Mouse (Mus musculus): ENCODE data around the gene Alox12b. TPM values are rescaled to one million over a fixed set of nuclear protein-coding genes. Genes with fewer than 3 reads are reported as not detected.

The Alox12b gene
- polyA plus RNA-seq, 1 experiment: not detected

DNA sequence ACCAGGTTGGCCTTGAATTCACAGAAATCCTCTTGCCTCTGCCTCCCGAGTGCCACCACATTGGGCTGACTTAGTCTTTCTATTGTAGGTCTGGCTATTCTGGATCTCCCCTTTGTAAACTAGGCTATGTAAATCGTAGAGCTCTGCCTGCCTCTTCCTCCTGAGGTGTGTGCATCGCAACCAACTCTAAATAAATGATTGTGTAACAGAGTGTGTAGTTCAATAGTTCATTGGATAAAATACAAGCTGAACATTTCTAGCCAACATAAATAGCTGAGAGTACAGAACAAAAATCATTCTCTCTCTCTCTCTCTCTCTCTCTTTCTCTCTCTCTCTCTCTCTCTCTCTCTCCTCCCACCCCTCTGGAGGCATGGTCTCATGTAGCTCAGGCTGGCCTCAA, 42.2 kb upstream of the Alox12b start:
- H3K27ac ChIP-seq (ENCODE audit: insufficient read depth, low read depth, low read length): no peak overlapping the region
- WGBS: 84% methylated on average over 3 of the region's 3 CpGs
- H3K4me3 ChIP-seq (ENCODE audit: insufficient read depth, low read depth, low read length): no peak overlapping the region
- peaks cover 6% of the 10 kb centered on the region for H3K4me1 ChIP-seq (ENCODE audit: control insufficient read depth, insufficient read depth, low read length)
- no peak for TF ChIP-seq POLR2A (IDR thresholded peaks at IDR 0.05; ENCODE audit: insufficient read depth, low read depth, low read length)
- no peak for TF ChIP-seq CTCF (IDR thresholded peaks at IDR 0.05; ENCODE audit: insufficient read depth, low read depth, low read length)

DNA sequence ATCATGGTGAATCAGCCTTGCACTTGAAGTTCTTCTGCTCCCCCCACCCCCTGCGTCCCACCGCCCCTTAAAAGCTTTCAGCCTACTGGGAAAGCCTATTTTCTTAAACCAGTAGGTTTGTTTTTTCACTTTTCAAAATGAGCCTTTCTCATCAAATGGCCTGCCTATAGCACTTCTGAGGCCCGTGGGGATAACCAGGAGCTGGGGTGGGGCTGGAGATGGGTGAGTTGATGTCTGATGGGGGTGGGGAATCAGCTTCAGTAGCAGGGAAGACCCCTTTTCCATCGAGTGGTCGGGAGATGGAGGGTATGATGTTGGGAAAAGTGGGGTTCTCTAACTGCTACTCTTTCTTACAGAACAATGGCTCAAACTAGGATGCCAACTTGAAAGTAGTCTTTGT, 39.9 kb upstream of the Alox12b start:
- H3K27ac ChIP-seq (ENCODE audit: insufficient read depth, low read depth, low read length): no peak overlapping the region
- peaks cover 19% of the 10 kb centered on the region for H3K4me1 ChIP-seq (ENCODE audit: control insufficient read depth, insufficient read depth, low read length)
- WGBS: 60% methylated on average over 5 of the region's 5 CpGs
- no peak for TF ChIP-seq POLR2A (IDR thresholded peaks at IDR 0.05; ENCODE audit: insufficient read depth, low read depth, low read length)
- no peak for TF ChIP-seq CTCF (IDR thresholded peaks at IDR 0.05; ENCODE audit: insufficient read depth, low read depth, low read length)
- no peak overlapping the region for H3K4me3 ChIP-seq (ENCODE audit: insufficient read depth, low read depth, low read length)

DNA sequence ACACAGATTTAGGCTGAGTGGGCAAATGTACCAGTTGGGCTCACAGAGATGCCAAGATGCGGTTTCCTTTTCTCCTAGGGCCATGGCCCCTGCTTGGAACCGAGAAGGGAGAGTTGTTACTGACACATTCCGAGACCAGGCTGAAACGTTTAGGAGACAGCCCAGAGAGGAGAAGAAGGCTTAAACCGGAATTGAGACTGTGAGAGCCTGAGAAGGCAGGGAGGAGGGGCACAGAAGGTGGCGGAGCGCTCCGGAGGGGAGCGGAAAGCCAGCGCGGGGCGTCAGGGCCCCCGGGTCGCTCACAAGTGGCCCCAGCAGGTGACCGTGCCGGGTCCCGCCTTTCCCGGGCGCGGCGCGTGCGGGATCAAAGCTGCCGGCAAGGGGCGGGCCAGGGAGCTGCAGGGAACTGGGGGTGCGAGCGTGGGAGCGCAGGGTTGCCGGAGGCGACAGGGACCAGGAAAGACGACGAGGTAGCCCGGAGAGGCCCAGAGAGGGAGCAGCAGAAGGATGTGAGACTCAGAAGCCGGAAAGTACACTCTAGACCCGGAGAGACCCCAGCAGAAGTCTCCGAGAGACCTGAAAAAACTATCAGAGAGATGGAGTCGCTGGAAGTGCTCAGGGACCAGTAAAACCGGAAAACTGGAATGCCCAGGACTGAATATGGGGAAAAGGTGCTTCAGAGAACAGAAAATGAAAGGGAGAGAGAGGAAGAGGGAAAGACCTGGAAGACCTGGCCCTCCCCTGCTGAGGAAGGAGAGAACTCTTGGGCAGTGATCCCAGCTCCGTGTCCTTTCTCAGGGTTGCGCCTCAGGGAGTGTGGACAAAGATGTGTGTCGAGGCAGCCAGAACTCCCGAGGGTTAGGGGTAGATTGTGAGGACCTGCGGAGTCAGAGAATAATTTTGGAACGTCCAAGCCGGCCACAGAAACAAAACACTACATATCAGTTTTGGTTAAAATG, 38.8 kb upstream of the Alox12b start:
- no peak for TF ChIP-seq POLR2A (IDR thresholded peaks at IDR 0.05; ENCODE audit: insufficient read depth, low read depth, low read length)
- no peak for TF ChIP-seq CTCF (IDR thresholded peaks at IDR 0.05; ENCODE audit: insufficient read depth, low read depth, low read length)
- H3K27ac ChIP-seq (ENCODE audit: insufficient read depth, low read depth, low read length): peak overlapping the region; percentile 68
- peak overlapping the region; percentile 79 for H3K4me3 ChIP-seq (ENCODE audit: insufficient read depth, low read depth, low read length)
- peaks cover 19% of the 10 kb centered on the region for H3K4me1 ChIP-seq (ENCODE audit: control insufficient read depth, insufficient read depth, low read length)
- WGBS: under 1% methylated on average over 45 of the region's 45 CpGs

DNA sequence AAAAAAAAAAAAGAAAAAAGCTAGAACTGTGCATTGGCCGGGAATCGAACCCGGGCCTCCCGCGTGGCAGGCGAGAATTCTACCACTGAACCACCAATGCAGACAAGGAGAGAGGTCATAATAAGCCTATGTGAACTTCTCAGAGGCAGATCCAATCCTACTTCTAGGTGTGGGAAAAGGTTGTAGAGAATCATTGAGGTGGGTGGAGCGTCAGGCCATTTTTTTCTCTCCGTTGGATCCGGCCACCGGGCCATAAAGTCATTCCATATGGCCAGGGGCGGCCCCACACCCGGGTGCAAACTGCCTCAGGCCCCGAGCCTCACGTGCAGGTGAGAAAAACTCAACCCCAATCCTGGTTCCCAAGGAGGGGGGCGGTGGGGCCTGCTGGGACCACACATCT, 38.0 kb upstream of the Alox12b start:
- WGBS: 6% methylated on average over 15 of the region's 15 CpGs
- H3K4me1 ChIP-seq (ENCODE audit: control insufficient read depth, insufficient read depth, low read length): peaks cover 19% of the 10 kb centered on the region
- H3K27ac ChIP-seq (ENCODE audit: insufficient read depth, low read depth, low read length): no peak overlapping the region
- TF ChIP-seq CTCF (IDR thresholded peaks at IDR 0.05; ENCODE audit: insufficient read depth, low read depth, low read length) (no peak), POLR2A (IDR thresholded peaks at IDR 0.05; ENCODE audit: insufficient read depth, low read depth, low read length) (no peak)
- H3K4me3 ChIP-seq (ENCODE audit: insufficient read depth, low read depth, low read length): peak overlapping the region; percentile 79; the same call in 1 of the 2 replicates

DNA sequence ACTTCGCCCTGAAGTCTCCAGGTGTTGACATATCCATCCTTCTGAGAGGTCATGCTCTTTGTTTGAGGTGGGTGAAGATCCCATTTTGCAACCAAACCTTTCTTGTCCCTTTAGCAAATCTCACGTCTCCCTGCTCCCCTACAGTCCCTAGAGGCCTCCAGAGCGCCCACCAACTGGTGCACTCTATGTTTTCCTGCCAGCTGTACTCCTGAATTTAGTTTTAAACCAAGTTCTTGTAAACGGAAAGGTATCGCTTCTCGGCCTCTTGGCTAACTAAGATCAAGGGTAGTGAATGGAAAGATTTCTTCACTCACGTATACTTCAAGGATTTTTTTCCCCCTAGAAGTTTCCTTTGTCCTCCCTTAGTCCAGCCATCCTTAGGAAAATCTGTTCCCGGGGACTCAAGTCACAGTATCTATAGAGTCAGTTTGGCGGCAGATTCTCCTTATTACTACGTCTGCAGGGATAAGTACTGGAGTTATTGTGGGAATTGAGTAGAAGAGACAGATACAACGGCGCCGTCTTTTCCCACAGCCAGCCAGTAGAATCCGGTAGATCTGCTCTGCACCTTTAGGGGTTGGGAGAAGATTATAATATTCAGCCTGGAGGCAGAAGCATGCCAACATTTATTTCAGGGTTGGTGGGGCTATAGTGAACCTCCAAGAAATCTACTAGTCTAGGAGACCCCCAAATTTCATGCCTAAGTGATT, 37.2 kb upstream of the Alox12b start:
- no peak for TF ChIP-seq CTCF (IDR thresholded peaks at IDR 0.05; ENCODE audit: insufficient read depth, low read depth, low read length)
- no peak for TF ChIP-seq POLR2A (IDR thresholded peaks at IDR 0.05; ENCODE audit: insufficient read depth, low read depth, low read length)
- WGBS: 72% methylated on average over 14 of the region's 14 CpGs
- Histone ChIP-seq H3K4me1 (ENCODE audit: control insufficient read depth, insufficient read depth, low read length) (peaks cover 19% of the 10 kb centered on the region), H3K27ac (ENCODE audit: insufficient read depth, low read depth, low read length) (no peak overlapping the region), H3K4me3 (ENCODE audit: insufficient read depth, low read depth, low read length) (no peak overlapping the region)

DNA sequence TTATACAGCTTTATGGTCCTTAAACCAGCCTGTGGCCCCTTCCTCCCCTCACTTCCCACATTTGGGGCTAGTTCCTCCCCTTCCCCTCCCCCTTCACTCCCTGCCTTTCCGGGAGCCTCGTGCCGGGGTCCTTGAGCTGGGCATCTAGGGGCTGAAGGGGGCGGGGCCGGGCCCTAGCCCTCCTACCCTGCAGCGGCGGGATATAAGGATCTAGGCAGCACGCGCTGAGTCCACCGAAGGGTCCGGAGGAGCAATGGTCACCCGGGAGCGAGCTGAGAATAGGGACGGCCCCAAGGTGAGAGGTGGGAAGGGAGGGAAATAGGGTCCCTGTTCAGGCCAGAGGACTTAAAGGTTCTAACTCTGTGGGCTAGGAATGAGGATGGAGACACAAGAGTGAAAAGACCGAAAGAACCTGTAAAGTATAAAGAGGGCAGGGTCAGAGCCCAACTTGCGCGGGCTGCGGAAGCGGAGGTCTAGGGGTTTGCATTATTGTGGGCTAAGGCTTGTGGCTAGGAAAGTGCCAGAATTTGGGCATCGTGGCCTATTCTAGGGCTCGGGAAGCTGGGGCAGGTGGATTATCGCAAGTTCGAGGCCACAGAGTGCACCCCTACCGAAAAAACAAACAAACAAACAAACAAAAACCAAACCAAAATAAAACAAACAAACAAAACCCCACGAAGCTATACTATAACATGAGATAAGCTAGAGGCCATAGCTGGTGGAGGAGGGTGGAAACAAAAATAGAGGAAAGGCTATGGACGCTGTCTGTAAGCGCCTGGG, 36.4 kb upstream of the Alox12b start, which contains the start of gene Hes7:
Hes7 (plus strand) TSS at position 184 of the 780 bp plus-strand sequence.
- Histone ChIP-seq H3K4me3 (ENCODE audit: insufficient read depth, low read depth, low read length) (peak within 1 kb of the TSS; percentile 78), H3K4me1 (ENCODE audit: control insufficient read depth, insufficient read depth, low read length) (peaks cover 20% of the 10 kb centered on the region), H3K27ac (ENCODE audit: insufficient read depth, low read depth, low read length) (no peak within 1 kb of the TSS)
- WGBS: 24% methylated on average over 27 of the region's 27 CpGs
- TF ChIP-seq POLR2A (IDR thresholded peaks at IDR 0.05; ENCODE audit: insufficient read depth, low read depth, low read length): no peak
- TF ChIP-seq CTCF (IDR thresholded peaks at IDR 0.05; ENCODE audit: insufficient read depth, low read depth, low read length): no peak

DNA sequence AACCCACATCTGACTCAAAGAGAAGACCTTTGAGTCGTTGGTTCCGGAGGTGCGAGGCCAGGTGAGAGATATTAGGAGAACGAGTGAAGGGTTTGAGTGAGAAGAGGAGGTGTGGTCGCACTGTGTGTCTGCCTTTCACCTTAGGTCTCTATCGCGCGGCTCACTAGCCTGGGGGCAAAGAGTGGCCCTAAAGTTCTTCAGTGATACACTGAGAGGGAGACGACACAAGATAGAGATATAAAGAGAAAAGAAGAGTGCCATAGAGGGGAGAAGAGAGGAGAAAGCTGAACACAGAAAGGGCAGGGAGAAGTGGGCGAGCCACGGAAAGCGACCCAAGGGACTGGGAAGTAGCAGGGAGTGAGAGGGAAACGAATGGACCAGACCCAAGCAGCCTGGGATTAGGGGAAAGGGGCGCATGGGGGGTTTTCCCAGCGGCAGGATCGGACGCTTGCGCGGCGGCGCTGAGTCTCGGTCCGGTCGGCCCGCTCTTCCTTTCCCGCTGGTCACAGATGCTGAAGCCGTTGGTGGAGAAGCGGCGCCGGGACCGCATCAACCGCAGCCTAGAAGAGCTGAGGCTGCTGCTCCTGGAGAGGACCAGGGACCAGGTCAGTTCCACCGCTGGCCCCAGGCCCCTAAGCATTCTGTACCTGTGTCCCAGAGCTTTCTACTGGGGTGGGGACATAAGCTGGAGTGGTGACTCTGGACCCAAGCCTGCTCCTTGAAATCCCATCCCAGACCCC, 35.6 kb upstream of the Alox12b start:
- peak overlapping the region; percentile 78 for H3K4me3 ChIP-seq (ENCODE audit: insufficient read depth, low read depth, low read length)
- H3K4me1 ChIP-seq (ENCODE audit: control insufficient read depth, insufficient read depth, low read length): peaks cover 23% of the 10 kb centered on the region
- H3K27ac ChIP-seq (ENCODE audit: insufficient read depth, low read depth, low read length): no peak overlapping the region
- no peak for TF ChIP-seq CTCF (IDR thresholded peaks at IDR 0.05; ENCODE audit: insufficient read depth, low read depth, low read length)
- no peak for TF ChIP-seq POLR2A (IDR thresholded peaks at IDR 0.05; ENCODE audit: insufficient read depth, low read depth, low read length)
- 10% methylated on average over 33 of the region's 33 CpGs for WGBS

DNA sequence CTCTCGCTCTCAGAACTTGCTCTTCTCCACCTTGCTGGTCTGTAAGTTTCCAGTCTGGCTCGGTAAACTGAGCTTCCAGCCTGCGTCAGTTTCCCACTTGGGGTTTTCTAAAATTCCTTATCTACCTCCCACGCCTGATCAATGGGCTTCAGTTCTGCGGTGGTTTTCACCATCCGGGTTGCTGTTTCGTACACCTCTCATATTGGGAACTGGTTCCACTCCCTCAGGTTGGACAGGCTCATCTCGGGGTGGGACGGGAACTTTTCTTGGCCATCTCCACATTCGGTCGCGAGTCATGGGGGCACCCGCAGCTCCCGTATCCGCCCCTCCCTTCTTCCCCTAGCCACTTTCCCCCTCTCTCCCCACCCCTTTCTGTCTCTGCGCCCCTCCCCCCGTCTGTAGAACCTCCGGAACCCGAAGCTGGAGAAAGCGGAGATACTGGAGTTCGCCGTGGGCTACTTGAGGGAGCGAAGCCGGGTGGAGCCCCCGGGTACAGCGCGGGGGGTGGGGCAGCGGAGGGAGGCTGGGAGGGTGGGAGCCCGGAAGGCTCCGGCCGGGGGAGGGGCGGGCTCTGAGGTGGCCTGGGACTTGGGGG, 35.0 kb upstream of the Alox12b start:
- WGBS: 2% methylated on average over 31 of the region's 32 CpGs
- H3K27ac ChIP-seq (ENCODE audit: insufficient read depth, low read depth, low read length): no peak overlapping the region

More for the DNA sequence above, 35.0 kb upstream of the Alox12b start:
- H3K4me1 ChIP-seq (ENCODE audit: control insufficient read depth, insufficient read depth, low read length): peaks cover 23% of the 10 kb centered on the region
- TF ChIP-seq POLR2A (IDR thresholded peaks at IDR 0.05; ENCODE audit: insufficient read depth, low read depth, low read length) (no peak), CTCF (IDR thresholded peaks at IDR 0.05; ENCODE audit: insufficient read depth, low read depth, low read length) (no peak)
- peak overlapping the region; percentile 78 for H3K4me3 ChIP-seq (ENCODE audit: insufficient read depth, low read depth, low read length)
